Mouse (Mus musculus) myocyte (in vitro differentiated cells): ENCODE results near the gene Pak1ip1. TPM values are rescaled to one million over a fixed set of nuclear protein-coding genes. Genes with fewer than 3 reads are reported as not detected.
A peak's percentile ranks its signal among the peaks of the same experiment; 100 is the strongest.

Experiments used
- H3K27me3 ChIP-seq: one replicate; pipeline ENCODE4 v1.6.1; 2011; ENCODE audit not compliant: control insufficient read depth, insufficient read depth, insufficient read length
- H3K36me3 ChIP-seq: one replicate; pipeline ENCODE4 v1.6.1; 2011; ENCODE audit not compliant: control insufficient read depth, insufficient read depth
- H3K4me2 ChIP-seq: one replicate; pipeline ENCODE4 v1.6.1; 2011; ENCODE audit warnings: low read depth, control low read depth
- H3K4me3 ChIP-seq: one replicate; pipeline ENCODE4 v1.5.1; 2011; ENCODE audit warnings: mild to moderate bottlenecking, control low read depth, moderate library complexity
- H3K79me2 ChIP-seq: one replicate; pipeline ENCODE4 v1.6.1; 2011; ENCODE audit not compliant: control insufficient read depth, insufficient read depth
- H3ac ChIP-seq: one replicate; pipeline ENCODE4 v1.6.1; 2011; ENCODE audit not compliant: control insufficient read depth, insufficient read length
- CEBPB ChIP-seq: IDR thresholded peaks from 2 replicates; pipeline ENCODE4 v1.6.1; 2011; ENCODE audit warnings: mild to moderate bottlenecking, moderate library complexity; ENCODE audit not compliant: poor library complexity, insufficient read depth, severe bottlenecking
- E2F4 ChIP-seq: IDR thresholded peaks from one replicate; pipeline ENCODE4 v1.6.1; 2011; ENCODE audit warnings: mild to moderate bottlenecking, control low read depth, moderate library complexity; ENCODE audit not compliant: insufficient read depth
- MAX ChIP-seq: IDR thresholded peaks from one replicate; pipeline ENCODE4 v1.6.1; 2011; ENCODE audit warnings: low read depth, mild to moderate bottlenecking, control low read depth
- MYOD1 ChIP-seq, 3 experiments: IDR thresholded peaks; one replicate each; pipeline ENCODE4 v1.6.1; 2011; ENCODE audit warnings: control low read depth in 2 of 3, low read depth in 2 of 3, mild to moderate bottlenecking in 2 of 3, moderate library complexity in 1 of 3; ENCODE audit not compliant: insufficient read length in 2 of 3, control insufficient read depth in 1 of 3
- MYOG ChIP-seq, 3 experiments: IDR thresholded peaks; one replicate each; pipeline ENCODE4 v1.6.1; 2011; ENCODE audit warnings: control low read depth in 2 of 3, low read depth in 2 of 3, mild to moderate bottlenecking in 2 of 3; ENCODE audit not compliant: insufficient read length in 2 of 3, control insufficient read depth in 1 of 3, insufficient read depth in 1 of 3
- POLR2A ChIP-seq: IDR thresholded peaks from one replicate; pipeline ENCODE4 v1.6.1; 2011; ENCODE audit warnings: low read depth, mild to moderate bottlenecking, control low read depth, moderate library complexity; ENCODE audit not compliant: insufficient read length
- POLR2AphosphoS2 ChIP-seq: IDR thresholded peaks from one replicate; pipeline ENCODE4 v1.6.1; 2011; ENCODE audit warnings: low read depth, control low read depth; ENCODE audit not compliant: insufficient read length
- REST ChIP-seq: IDR thresholded peaks from one replicate; pipeline ENCODE4 v1.6.1; 2011; ENCODE audit warnings: mild to moderate bottlenecking, control low read depth, moderate library complexity; ENCODE audit not compliant: insufficient read depth, insufficient read length
- SRF ChIP-seq: IDR thresholded peaks from one replicate; pipeline ENCODE4 v1.6.1; 2011; ENCODE audit warnings: low read depth; ENCODE audit not compliant: control insufficient read depth, insufficient read length
- TCF12 ChIP-seq: IDR thresholded peaks from one replicate; pipeline ENCODE4 v1.6.1; 2011; ENCODE audit warnings: mild to moderate bottlenecking, control low read depth; ENCODE audit not compliant: poor library complexity, insufficient read depth, severe bottlenecking
- TCF3 ChIP-seq: IDR thresholded peaks from one replicate; pipeline ENCODE4 v1.6.1; 2011; ENCODE audit warnings: low read depth, control low read depth; ENCODE audit not compliant: insufficient read length
- USF1 ChIP-seq: IDR thresholded peaks from one replicate; pipeline ENCODE4 v1.6.1; 2011; ENCODE audit warnings: low read depth, mild to moderate bottlenecking, control low read depth, moderate library complexity
- polyA plus RNA-seq: library from polyadenylated mRNA; unstranded; fragments of >200 nt; fragmentation: generic; extraction: Trizol; gene quantifications from one replicate; pipeline ENCODE4 v1.2.1, GENCODE M21; 2012; ENCODE audit warnings: missing spikeins

The Pak1ip1 gene
- polyA plus RNA-seq, 1 experiment = 66.3 TPM

DNA sequence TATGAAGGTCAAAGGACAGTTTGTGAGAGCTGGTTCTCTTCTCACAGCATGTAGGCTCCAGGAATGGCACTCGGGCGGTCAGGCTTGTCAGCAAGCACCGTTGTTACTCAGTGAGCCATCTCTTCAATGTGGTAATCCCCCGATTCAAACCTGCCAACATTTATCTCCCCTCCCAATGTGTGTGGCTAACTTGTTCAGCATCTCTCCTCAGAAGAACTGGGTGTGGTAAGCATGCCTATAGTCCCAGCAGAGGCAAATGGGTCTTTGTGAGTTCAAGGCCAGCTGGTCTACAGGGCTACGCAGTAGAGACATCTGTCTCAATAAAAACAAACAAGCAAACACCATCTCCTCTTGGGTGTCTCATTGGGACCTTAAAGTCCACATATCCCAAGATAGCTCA, 27.8 kb upstream of the Pak1ip1 start:
- Histone ChIP-seq H3K4me3 (no peak overlapping the region), H3K4me2 (no peak overlapping the region), H3K27me3 (no peaks in the 10 kb centered on the region), H3ac (no peak overlapping the region), H3K36me3 (no peaks in the 10 kb centered on the region), H3K79me2 (no peaks in the 10 kb centered on the region)
- TF ChIP-seq POLR2A (no peak), TCF12 (no peak), MYOD1 (IDR thresholded peaks at IDR 0.05; ENCODE audit: control insufficient read depth in 1 of 3, insufficient read length in 2 of 3, low read depth in 2 of 3) (no peak)

DNA sequence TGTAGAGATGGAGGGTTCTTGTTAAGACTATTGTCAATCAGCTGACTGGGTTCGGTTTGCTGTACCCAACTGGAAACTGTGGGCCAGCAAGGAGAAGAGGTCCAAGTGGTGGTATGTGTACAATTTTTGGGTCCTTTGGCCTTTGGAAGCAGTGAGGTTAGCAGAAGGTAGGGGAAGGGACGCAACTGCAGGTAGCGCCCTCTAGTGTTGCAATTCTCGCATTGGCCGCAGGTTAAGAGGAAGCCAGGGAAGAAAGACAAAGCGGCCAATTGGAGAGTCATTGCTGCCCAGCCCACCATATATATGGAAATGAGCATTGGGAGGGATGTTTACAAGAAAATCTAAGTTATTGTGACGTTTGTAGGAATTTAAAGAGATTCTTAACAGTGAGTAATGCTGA, 23.2 kb upstream of the Pak1ip1 start:
- Histone ChIP-seq H3K4me2 (no peak overlapping the region), H3K36me3 (no peaks in the 10 kb centered on the region), H3K27me3 (no peaks in the 10 kb centered on the region), H3ac (no peak overlapping the region), H3K4me3 (no peak overlapping the region), H3K79me2 (no peaks in the 10 kb centered on the region)
- no peak for TF ChIP-seq MYOD1 (IDR thresholded peaks at IDR 0.05; ENCODE audit: control insufficient read depth in 1 of 3, insufficient read length in 2 of 3, low read depth in 2 of 3)
- TF ChIP-seq TCF3 = no peak
- TF ChIP-seq USF1 = no peak
- no peak for TF ChIP-seq POLR2A
- TF ChIP-seq TCF12 = no peak
- TF ChIP-seq E2F4 = no peak
- TF ChIP-seq MYOG (IDR thresholded peaks at IDR 0.05; ENCODE audit: control insufficient read depth in 1 of 3, insufficient read depth in 1 of 3, insufficient read length in 2 of 3, low read depth in 2 of 3) = no peak
- TF ChIP-seq MAX = no peak
- no peak for TF ChIP-seq SRF
- no peak for TF ChIP-seq REST
- TF ChIP-seq CEBPB = no peak
- TF ChIP-seq POLR2AphosphoS2 = no peak

DNA sequence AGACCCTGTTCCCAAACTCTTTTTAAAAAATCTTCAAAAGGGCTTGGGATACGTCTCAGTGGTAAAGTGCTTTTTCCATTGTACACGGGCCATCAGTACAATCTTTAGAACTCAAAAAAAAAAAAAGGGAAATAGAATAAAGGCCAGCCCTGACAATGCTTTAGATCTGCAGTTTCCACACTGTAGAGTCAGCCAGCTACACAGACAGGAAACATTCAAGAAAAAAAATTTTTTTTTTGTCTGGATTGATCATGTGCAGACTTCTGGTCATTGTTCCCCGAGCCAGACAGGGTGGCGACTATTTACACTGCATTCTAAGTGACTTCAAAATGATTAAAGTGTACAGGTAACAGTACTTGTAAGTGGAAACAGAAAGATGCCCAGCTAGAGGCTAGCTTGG, 22.2 kb upstream of the Pak1ip1 start:
- H3K4me3 ChIP-seq = no peak overlapping the region
- no peak for TF ChIP-seq MYOD1 (IDR thresholded peaks at IDR 0.05; ENCODE audit: control insufficient read depth in 1 of 3, insufficient read length in 2 of 3, low read depth in 2 of 3)
- no peak for TF ChIP-seq CEBPB
- no peak for TF ChIP-seq E2F4
- no peak for TF ChIP-seq POLR2AphosphoS2
- TF ChIP-seq TCF3 = no peak
- H3K36me3 ChIP-seq = no peaks in the 10 kb centered on the region
- H3K4me2 ChIP-seq = no peak overlapping the region
- no peaks in the 10 kb centered on the region for H3K27me3 ChIP-seq
- H3ac ChIP-seq = no peak overlapping the region
- no peaks in the 10 kb centered on the region for H3K79me2 ChIP-seq

DNA sequence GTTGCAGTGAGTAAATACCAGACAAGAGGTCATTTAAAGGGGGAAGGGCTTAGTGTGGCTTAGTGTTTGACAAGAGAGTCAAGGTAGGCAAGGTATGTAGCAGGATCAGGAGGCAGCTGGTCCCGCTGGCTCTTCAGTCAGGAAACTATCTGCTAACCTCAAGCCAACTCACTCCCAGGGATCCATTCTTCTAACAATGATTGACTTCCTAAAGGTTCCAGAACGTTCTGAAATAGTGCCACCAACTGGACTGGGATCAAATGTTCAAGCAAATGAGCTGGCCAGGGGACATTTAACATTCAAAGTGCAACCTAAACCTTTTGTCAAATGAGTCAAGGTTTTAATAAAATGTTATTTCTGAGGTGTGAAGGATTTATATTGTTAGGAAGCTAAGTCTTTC, 21.5 kb upstream of the Pak1ip1 start:
- H3K36me3 ChIP-seq = no peaks in the 10 kb centered on the region
- no peak overlapping the region for H3ac ChIP-seq
- H3K27me3 ChIP-seq = no peaks in the 10 kb centered on the region
- TF ChIP-seq E2F4 (no peak), POLR2AphosphoS2 (no peak), REST (no peak), TCF12 (no peak), USF1 (no peak), TCF3 (no peak), CEBPB (no peak), SRF (no peak), MYOG (IDR thresholded peaks at IDR 0.05; ENCODE audit: control insufficient read depth in 1 of 3, insufficient read depth in 1 of 3, insufficient read length in 2 of 3, low read depth in 2 of 3) (no peak)
- H3K4me3 ChIP-seq = no peak overlapping the region
- H3K4me2 ChIP-seq = no peak overlapping the region
- H3K79me2 ChIP-seq = no peaks in the 10 kb centered on the region

DNA sequence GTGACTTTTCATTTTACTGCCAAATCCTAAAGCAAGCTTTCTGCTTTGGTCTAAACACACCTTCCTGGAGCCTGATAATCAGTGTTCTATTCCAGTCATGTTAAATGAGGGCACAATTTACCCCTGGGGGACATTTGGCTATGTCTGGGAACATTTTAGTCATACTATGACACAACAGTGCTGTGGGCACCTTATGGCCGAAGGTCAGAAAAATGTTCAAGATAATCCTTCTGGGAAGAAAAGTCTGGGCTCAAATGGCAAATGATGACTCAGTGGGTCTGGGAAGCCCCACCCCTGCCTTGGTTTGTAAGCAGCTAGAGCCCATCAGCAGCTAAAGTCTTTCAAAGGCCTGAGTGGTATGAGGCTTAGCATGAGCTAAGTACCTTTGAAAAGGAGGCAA, 18.1 kb upstream of the Pak1ip1 start:
- H3K36me3 ChIP-seq = no peaks in the 10 kb centered on the region
- H3ac ChIP-seq = no peak overlapping the region
- no peaks in the 10 kb centered on the region for H3K79me2 ChIP-seq
- TF ChIP-seq POLR2A = no peak
- 0 out of 2 replicates have a peak, but pooled peaks have one; percentile 36 for TF ChIP-seq CEBPB
- TF ChIP-seq SRF = no peak
- TF ChIP-seq MYOG (IDR thresholded peaks at IDR 0.05; ENCODE audit: control insufficient read depth in 1 of 3, insufficient read depth in 1 of 3, insufficient read length in 2 of 3, low read depth in 2 of 3) = no peak
- TF ChIP-seq USF1 = no peak
- no peak for TF ChIP-seq MYOD1 (IDR thresholded peaks at IDR 0.05; ENCODE audit: control insufficient read depth in 1 of 3, insufficient read length in 2 of 3, low read depth in 2 of 3)
- no peak for TF ChIP-seq TCF12
- no peak overlapping the region for H3K4me3 ChIP-seq
- no peaks in the 10 kb centered on the region for H3K27me3 ChIP-seq
- peak overlapping the region; percentile 56 for H3K4me2 ChIP-seq
